8 mouse cellular contexts compared by ENCODE assay signal in the genomic region with DNA sequence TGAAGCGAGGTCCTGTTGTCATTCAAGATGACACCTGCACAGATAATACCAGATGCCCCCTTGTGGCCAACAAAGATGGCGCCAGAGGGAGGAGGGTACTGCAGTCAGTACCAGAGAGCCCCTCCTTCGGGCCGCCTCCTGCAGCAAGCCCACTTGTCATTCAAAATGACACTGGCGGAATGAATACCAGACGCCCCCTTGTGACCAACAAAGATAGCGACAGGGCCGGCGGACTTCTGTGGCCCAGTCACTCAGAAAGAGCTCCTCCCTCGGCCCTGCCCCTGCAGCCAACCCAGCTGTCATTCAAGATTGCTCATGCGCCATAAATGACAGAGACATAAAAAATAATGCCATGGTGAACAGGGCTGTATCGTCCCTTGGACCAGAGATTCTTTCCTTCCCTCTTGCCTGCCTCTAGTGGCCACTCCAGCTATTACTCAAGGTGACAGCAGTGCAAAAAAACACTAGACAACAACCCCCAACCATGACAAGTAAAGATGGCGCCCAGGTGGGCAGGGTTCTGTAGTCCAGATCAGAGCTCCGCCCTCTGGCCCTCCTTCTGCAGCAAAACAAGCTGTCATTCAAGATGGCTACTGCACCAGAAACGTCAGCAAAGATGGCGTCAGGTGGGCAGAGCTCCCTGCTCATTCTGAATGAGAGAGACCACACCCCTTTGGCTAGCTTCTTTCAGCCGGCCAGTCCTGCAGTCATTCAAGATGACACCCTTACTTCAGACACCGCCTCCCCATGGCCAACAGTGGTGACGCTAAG. TPM values are rescaled to one million over a fixed set of nuclear protein-coding genes. Genes with fewer than 3 reads are reported as not detected.
DNase-seq lines count a peak whose midpoint lies in the region; ATAC-seq and TF ChIP-seq lines count a peak whose summit lies in the region.

No protein-coding gene starts in this region.

- H3K4me2 ChIP-seq in hindbrain, embryonic 13.5 days = peak overlapping the region; percentile 45
- H3K4me2 ChIP-seq in lung, postnatal 0 days (replicated peaks; ENCODE audit: low read depth, low read length) = peak overlapping the region; percentile 45

- peak; percentile 61 for TF ChIP-seq CTCF in lung, postnatal 0 days (IDR thresholded peaks at IDR 0.05)

- WGBS in hindbrain, embryonic 13.5 days = 52% methylated on average over 19 of the region's 19 CpGs
- 48% methylated on average over 19 of the region's 19 CpGs for WGBS in lung, postnatal 0 days

- H3K9me3 ChIP-seq in hindbrain, embryonic 13.5 days = peaks cover 25% of the 10 kb centered on the region
- 0 out of 2 replicates have a peak, but pooled peaks cover 3% of the 10 kb centered on the region for H3K9me3 ChIP-seq in lung, postnatal 0 days (ENCODE audit: low read length)

- peaks cover 15% of the 10 kb centered on the region for H3K36me3 ChIP-seq in hindbrain, embryonic 13.5 days
- H3K36me3 ChIP-seq in lung, postnatal 0 days (ENCODE audit: insufficient read depth, low read length) = no peaks in the 10 kb centered on the region

- no peaks in the 10 kb centered on the region for H3K27me3 ChIP-seq in hindbrain, embryonic 13.5 days
- no peaks in the 10 kb centered on the region for H3K27me3 ChIP-seq in lung, postnatal 0 days (replicated peaks; ENCODE audit: insufficient read depth, low read length)

- peak overlapping the region; percentile 63 for H3K4me3 ChIP-seq in hindbrain, embryonic 13.5 days
- H3K4me3 ChIP-seq in lung, postnatal 0 days (ENCODE audit: low read depth, low read length) = peak overlapping the region; percentile 29; the same call in 1 of the 2 replicates

- no peaks in the 10 kb centered on the region for H3K4me1 ChIP-seq in hindbrain, embryonic 13.5 days (replicated peaks)
- no peaks in the 10 kb centered on the region; the same call in 1 of the 2 replicates for H3K4me1 ChIP-seq in lung, postnatal 0 days (ENCODE audit: insufficient read depth, low read depth, low read length)

- DNase-seq in adrenal gland, adult 18-20 months (ENCODE audit: low spot score in 2 of 2) = peak; percentile 41 to 44
- peak; percentile 91 to 93 for DNase-seq in cerebellum, postnatal 14 days
- DNase-seq in frontal cortex, postnatal 36 days (ENCODE audit: low spot score in 2 of 2) = peak; percentile 81 to 91
- DNase-seq in layer of hippocampus, postnatal 25 days (ENCODE audit: extremely low spot score in 1 of 2, low spot score in 1 of 2) = peak; percentile 58 to 62
- DNase-seq in lung, postnatal 0 days (ENCODE audit: low spot score) = peak; percentile 97
- peak; percentile 86 to 88 for DNase-seq in right cerebral cortex, adult 2 months (ENCODE audit: low spot score in 2 of 2)

- ATAC-seq in hindbrain, embryonic 13.5 days (ENCODE audit: low FRiP score) = peak; percentile 74
- ATAC-seq in lung, postnatal 0 days = peak; percentile 63
- no peak for ATAC-seq in erythroid progenitor cell, adult 5-6 weeks (replicated peaks; ENCODE audit: low FRiP score, poor library complexity, severe bottlenecking)

- peak overlapping the region; percentile 96 for H3K27ac ChIP-seq in hindbrain, embryonic 13.5 days
- peak overlapping the region; percentile 94 for H3K27ac ChIP-seq in lung, postnatal 0 days (ENCODE audit: low read length)

- TF ChIP-seq EP300 in lung, postnatal 0 days (IDR thresholded peaks at IDR 0.05) = no peak

- 0 out of 2 replicates have a peak overlapping the region, but pooled peaks have one; percentile 51 for H3K9ac ChIP-seq in hindbrain, embryonic 13.5 days
- H3K9ac ChIP-seq in lung, postnatal 0 days (replicated peaks; ENCODE audit: low read depth) = no peak overlapping the region

RNA-seq across cellular contexts. Expression of a gene that starts 2.7 kb away (rescaled TPM):
- total RNA-seq in adrenal gland, adult 18-20 months (2021) = 10 to 100 TPM; 24.5 to 32.1 TPM
- 69.9 and 77.2 TPM in 2 replicates for polyA plus RNA-seq in hindbrain, embryonic 13.5 days (2015; fragmentation: Nextera tagmentation; extraction: Ambion mirVana)
- 100 to 1,000 TPM; 160 to 182 TPM for total RNA-seq in layer of hippocampus, postnatal 25 days (2021)
- 49.7 and 55.1 TPM in 2 replicates for polyA plus RNA-seq in lung, postnatal 0 days (2015; fragmentation: Nextera tagmentation; extraction: Ambion mirVana)
- total RNA-seq in erythroid progenitor cell, adult 5-6 weeks (2015; ENCODE audit: low replicate concordance) = 0.36 TPM in 1 of 2 replicates, not detected in the other
- total RNA-seq in erythroid progenitor cell, adult 5-6 weeks (2017; ENCODE audit: low replicate concordance) = not detected in 2 replicates

RNA-seq across cellular contexts. Expression of a gene that starts 2.8 kb away (rescaled TPM):
- 1 to 10 TPM in 1 of 2 experiments, under 1 TPM in 1; 0.80 to 1.4 TPM for total RNA-seq in adrenal gland, adult 18-20 months (2021)
- polyA plus RNA-seq in hindbrain, embryonic 13.5 days (2015; fragmentation: Nextera tagmentation; extraction: Ambion mirVana) = 28.7 and 30.2 TPM in 2 replicates
- total RNA-seq in layer of hippocampus, postnatal 25 days (2021) = 10 to 100 TPM; 28.8 to 29.5 TPM
- polyA plus RNA-seq in lung, postnatal 0 days (2015; fragmentation: Nextera tagmentation; extraction: Ambion mirVana) = 0.71 and 1.1 TPM in 2 replicates
- total RNA-seq in erythroid progenitor cell, adult 5-6 weeks (2015; ENCODE audit: low replicate concordance) = not detected in 2 replicates
- not detected in 2 replicates for total RNA-seq in erythroid progenitor cell, adult 5-6 weeks (2017; ENCODE audit: low replicate concordance)

RNA-seq across cellular contexts. Expression of a gene that starts 31.3 kb away (rescaled TPM):
- 1 to 10 TPM; 1.1 to 3.5 TPM for total RNA-seq in adrenal gland, adult 18-20 months (2021)
- 2.6 and 3.9 TPM in 2 replicates for polyA plus RNA-seq in hindbrain, embryonic 13.5 days (2015; fragmentation: Nextera tagmentation; extraction: Ambion mirVana)
- total RNA-seq in layer of hippocampus, postnatal 25 days (2021) = 1 to 10 TPM; 5.6 to 7.4 TPM
- polyA plus RNA-seq in lung, postnatal 0 days (2015; fragmentation: Nextera tagmentation; extraction: Ambion mirVana) = 1.0 and 1.6 TPM in 2 replicates
- not detected in 2 replicates for total RNA-seq in erythroid progenitor cell, adult 5-6 weeks (2015; ENCODE audit: low replicate concordance)
- total RNA-seq in erythroid progenitor cell, adult 5-6 weeks (2017; ENCODE audit: low replicate concordance) = not detected in 2 replicates

Comparison
In these comparisons a context has a peak if more than half of its experiments do, and no peak if none do; other contexts are left out.
1. DNase-seq: peak in every context shown above with its lines; median percentile 97 in lung, postnatal 0 days; 92 in cerebellum, postnatal 14 days; 87 in right cerebral cortex, adult 2 months; 86 in frontal cortex, postnatal 36 days; 60 in layer of hippocampus, postnatal 25 days; 42 in adrenal gland, adult 18-20 months.
2. RNA of a gene that starts 2.7 kb away (total RNA-seq): 160 to 182 TPM in layer of hippocampus, postnatal 25 days and 24.5 to 32.1 TPM in adrenal gland, adult 18-20 months; 0.36 TPM in erythroid progenitor cell, adult 5-6 weeks; every median in the first group is over 10 times any median in the second.
3. RNA of a gene that starts 2.8 kb away (total RNA-seq): 28.8 to 29.5 TPM in layer of hippocampus, postnatal 25 days; 0.80 to 1.4 TPM in adrenal gland, adult 18-20 months and not detected in erythroid progenitor cell, adult 5-6 weeks; every median in the first group is over 10 times any median in the second.